Mouse (Mus musculus) heart, adult 2 months (tissue): ENCODE measurements around the gene Myt1l.

Experiments used
- CTCF ChIP-seq: fragments of 200-600 bp; IDR thresholded peaks from 2 replicates; pipeline ENCODE4 v1.8.1; 2022; ENCODE audit warnings: antibody characterized with exemption, mild to moderate bottlenecking, moderate library complexity
- EP300 ChIP-seq: fragments of 200-500 bp; IDR thresholded peaks from 2 replicates; pipeline ENCODE4 v1.6.1; 2011; ENCODE audit warnings: low read depth, low read length, control low read depth; ENCODE audit not compliant: insufficient read depth
- POLR2A ChIP-seq: fragments of 200-500 bp; IDR thresholded peaks from 2 replicates; pipeline ENCODE4 v1.6.1; 2011; ENCODE audit warnings: mild to moderate bottlenecking, low read depth, low read length, control low read depth; ENCODE audit not compliant: insufficient read depth

GRCm38 (mm10) chr12:29809569-29810185 lies 281.5 kb downstream of the Myt1l start:
- TF ChIP-seq CTCF: no peak
- TF ChIP-seq POLR2A: no peak
- no peak for TF ChIP-seq EP300
